ENCODE assay signal across 9 mouse cellular contexts in genomic region chr5:30849891-30850555, GRCm38 (mm10). TPM values are rescaled to one million over a fixed set of nuclear protein-coding genes. Genes with fewer than 3 reads are reported as not detected.
DNase-seq lines count a peak whose midpoint lies in the region; ATAC-seq and TF ChIP-seq lines count a peak whose summit lies in the region.
"Had no signal": no experiment of that assay in that cellular context is flagged by ENCODE, and none has a peak within 500 bp of the region (broad histone marks: within the 10 kb centered on the region; RNA-seq: fewer than 3 reads in every experiment).

No protein-coding gene starts in this region.

- peak; percentile 87 for ATAC-seq in lung, embryonic 14.5 days (ENCODE audit: insufficient read depth)
- peak; percentile 97 for ATAC-seq in stomach, postnatal 0 days (ENCODE audit: low FRiP score, low TSS enrichment)

- WGBS in lung, embryonic 14.5 days, result 34% methylated on average over 6 of the region's 6 CpGs
- WGBS in stomach, postnatal 0 days, result 45% methylated on average over 6 of the region's 6 CpGs

- H3K9me3 ChIP-seq in lung, embryonic 14.5 days (ENCODE audit: low read depth, low read length), result no peaks in the 10 kb centered on the region
- no peaks in the 10 kb centered on the region for H3K9me3 ChIP-seq in stomach, postnatal 0 days (ENCODE audit: control insufficient read depth, low read length)

- H3K9ac ChIP-seq in lung, embryonic 14.5 days, result no peak overlapping the region
- no peak overlapping the region; the same call in 1 of the 2 replicates for H3K9ac ChIP-seq in stomach, postnatal 0 days (ENCODE audit: low read length)

- H3K27ac ChIP-seq in lung, embryonic 14.5 days (ENCODE audit: low read depth), result peak overlapping the region; percentile 89
- H3K27ac ChIP-seq in stomach, postnatal 0 days (replicated peaks), result peak overlapping the region; percentile 78
- H3K27ac ChIP-seq in layer of hippocampus, adult 2 months, result no peak overlapping the region
- H3K27ac ChIP-seq: left cerebral cortex, adult 2 months had no signal

- DNase-seq in urinary bladder, postnatal 14 days (ENCODE audit: low spot score), result peak; percentile 68
- no peak for DNase-seq in urinary bladder, postnatal 4 days (ENCODE audit: low spot score in 2 of 2)
- peak; percentile 78 for DNase-seq in kidney, adult 11 months
- peak; percentile 62 for DNase-seq in lung, embryonic 14.5 days
- peak; percentile 72 for DNase-seq in stomach, postnatal 0 days (ENCODE audit: low spot score)
- DNase-seq in T-cell, adult 2 months (ENCODE audit: low spot score), result no peak
- DNase-seq in left cerebral cortex, adult 18-20 months (ENCODE audit: low spot score in 2 of 2), result no peak
- DNase-seq in layer of hippocampus, adult 2 months (ENCODE audit: low spot score in 2 of 2), result no peak

- no peak overlapping the region for H3K4me3 ChIP-seq in lung, embryonic 14.5 days (ENCODE audit: low read depth, low read length)
- H3K4me3 ChIP-seq in stomach, postnatal 0 days (ENCODE audit: low read depth, low read length), result no peak overlapping the region
- no peak overlapping the region for H3K4me3 ChIP-seq in layer of hippocampus, adult 2 months
- H3K4me3 ChIP-seq: left cerebral cortex, adult 2 months had no signal

- peaks cover 9% of the 10 kb centered on the region for H3K4me1 ChIP-seq in lung, embryonic 14.5 days (ENCODE audit: insufficient read depth)
- H3K4me1 ChIP-seq in stomach, postnatal 0 days (replicated peaks; ENCODE audit: control insufficient read depth, insufficient read depth), result no peaks in the 10 kb centered on the region

- peak overlapping the region; percentile 4; the same call in 1 of the 2 replicates for H3K4me2 ChIP-seq in lung, embryonic 14.5 days
- H3K4me2 ChIP-seq in stomach, postnatal 0 days (replicated peaks; ENCODE audit: low read depth), result no peak overlapping the region

- no peaks in the 10 kb centered on the region for H3K27me3 ChIP-seq in lung, embryonic 14.5 days (ENCODE audit: insufficient read depth, low read length)
- no peaks in the 10 kb centered on the region for H3K27me3 ChIP-seq in stomach, postnatal 0 days (ENCODE audit: control insufficient read depth, insufficient read depth, low read length)

- H3K36me3 ChIP-seq in lung, embryonic 14.5 days (ENCODE audit: insufficient read depth), result no peaks in the 10 kb centered on the region
- no peaks in the 10 kb centered on the region for H3K36me3 ChIP-seq in stomach, postnatal 0 days (ENCODE audit: control insufficient read depth, insufficient read depth, low read length)

- no peak for TF ChIP-seq EP300 in stomach, postnatal 0 days (optimal IDR thresholded peaks at IDR 0.05)

- TF ChIP-seq CTCF in lung, embryonic 14.5 days (IDR thresholded peaks at IDR 0.05; ENCODE audit: low read depth), result no peak
- no peak for TF ChIP-seq CTCF in stomach, postnatal 0 days (IDR thresholded peaks at IDR 0.05; ENCODE audit: low read depth)
- no peak for TF ChIP-seq CTCF in layer of hippocampus, adult 2 months (conservative IDR thresholded peaks at IDR 0.05)

RNA-seq across cellular contexts. Expression of gene Tmem214, which starts 17.8 kb away (rescaled TPM):
- 72.3 and 72.5 TPM in 2 replicates for polyA plus RNA-seq in lung, embryonic 14.5 days (2014; fragmentation: Nextera tagmentation; extraction: Ambion mirVana)
- polyA plus RNA-seq in stomach, postnatal 0 days (2015; fragmentation: Nextera tagmentation; extraction: Ambion mirVana), result 57.3 and 58.7 TPM in 2 replicates
- 10 to 100 TPM; 63.7 to 68.0 TPM for total RNA-seq in left cerebral cortex, adult 18-20 months (2021)
- 10 to 100 TPM; 60.8 to 63.2 TPM for total RNA-seq in layer of hippocampus, adult 2 months (2021)

RNA-seq across cellular contexts. Expression of gene Mapre3, which starts 35.6 kb away (rescaled TPM):
- polyA plus RNA-seq in lung, embryonic 14.5 days (2014; fragmentation: Nextera tagmentation; extraction: Ambion mirVana), result 17.9 and 18.2 TPM in 2 replicates
- polyA plus RNA-seq in stomach, postnatal 0 days (2015; fragmentation: Nextera tagmentation; extraction: Ambion mirVana), result 14.1 and 15.5 TPM in 2 replicates
- total RNA-seq in left cerebral cortex, adult 18-20 months (2021), result 100 to 1,000 TPM; 221 to 228 TPM
- 100 to 1,000 TPM; 231 to 237 TPM for total RNA-seq in layer of hippocampus, adult 2 months (2021)

RNA-seq across cellular contexts. Expression of gene Agbl5, which starts 38.5 kb away (rescaled TPM):
- 25.2 and 26.0 TPM in 2 replicates for polyA plus RNA-seq in lung, embryonic 14.5 days (2014; fragmentation: Nextera tagmentation; extraction: Ambion mirVana)
- polyA plus RNA-seq in stomach, postnatal 0 days (2015; fragmentation: Nextera tagmentation; extraction: Ambion mirVana), result 6.9 and 9.1 TPM in 2 replicates
- 10 to 100 TPM; 15.6 to 16.4 TPM for total RNA-seq in left cerebral cortex, adult 18-20 months (2021)
- 10 to 100 TPM; 12.2 to 15.5 TPM for total RNA-seq in layer of hippocampus, adult 2 months (2021)

RNA-seq across cellular contexts. Expression of gene Ost4, which starts 57.6 kb away (rescaled TPM):
- 472 and 477 TPM in 2 replicates for polyA plus RNA-seq in lung, embryonic 14.5 days (2014; fragmentation: Nextera tagmentation; extraction: Ambion mirVana)
- polyA plus RNA-seq in stomach, postnatal 0 days (2015; fragmentation: Nextera tagmentation; extraction: Ambion mirVana), result 368 and 397 TPM in 2 replicates
- 100 to 1,000 TPM; 103 to 111 TPM for total RNA-seq in left cerebral cortex, adult 18-20 months (2021)
- 10 to 100 TPM; 91.5 to 93.8 TPM for total RNA-seq in layer of hippocampus, adult 2 months (2021)

Comparison
In these comparisons a context has a peak if more than half of its experiments do, and no peak if none do; other contexts are left out.
1. DNase-seq: peak in urinary bladder, postnatal 14 days (single experiment), kidney, adult 11 months (single experiment), lung, embryonic 14.5 days (single experiment) and stomach, postnatal 0 days (single experiment); none in urinary bladder, postnatal 4 days (0 of 2), T-cell, adult 2 months (single experiment), left cerebral cortex, adult 18-20 months (0 of 2) and layer of hippocampus, adult 2 months (0 of 2).